Mouse (Mus musculus) limb, embryonic 12.5 days (tissue): ENCODE data around the gene Pcbp1. TPM values are rescaled to one million over a fixed set of nuclear protein-coding genes. Genes with fewer than 3 reads are reported as not detected.
A peak's percentile ranks its signal among the peaks of the same experiment; 100 is the strongest.
"Not testable (repeated sequence)": the region's sequence is repeated elsewhere in the genome, so short reads cannot be mapped to it uniquely, and the experiment has no call there.

Experiments used
- ATAC-seq: fragments of 200-750 bp; cut with Nextera tagmentation; 2 replicates; pipeline ENCODE4 v1.8.0; 2017; ENCODE audit warnings: low read depth, moderate TSS enrichment; ENCODE audit not compliant: insufficient number of reproducible peaks, insufficient read depth, low FRiP score, low TSS enrichment
- H3K27ac ChIP-seq: fragments of 300-500 bp; sonication (generic); 2 replicates; pipeline ENCODE4 v1.5.1; 2016; ENCODE audit warnings: mild to moderate bottlenecking, moderate library complexity
- H3K27me3 ChIP-seq: fragments of 300-500 bp; sonication (generic); 2 replicates; pipeline ENCODE4 v1.6.1; 2016; ENCODE audit warnings: mild to moderate bottlenecking, moderate library complexity
- H3K36me3 ChIP-seq: fragments of 300-500 bp; sonication (generic); 2 replicates; pipeline ENCODE4 v1.6.1; 2016; ENCODE audit warnings: mild to moderate bottlenecking, moderate library complexity
- H3K4me1 ChIP-seq: fragments of 300-500 bp; sonication (generic); replicated peaks from 2 replicates; pipeline ENCODE4 v1.6.1; 2016
- H3K4me2 ChIP-seq: fragments of 300-500 bp; sonication (generic); 2 replicates; pipeline ENCODE4 v1.6.1; 2016; ENCODE audit warnings: mild to moderate bottlenecking, moderate library complexity
- H3K4me3 ChIP-seq: fragments of 300-500 bp; sonication (generic); replicated peaks from 2 replicates; pipeline ENCODE4 v1.5.1; 2016; ENCODE audit warnings: mild to moderate bottlenecking
- H3K9ac ChIP-seq: fragments of 300-500 bp; sonication (generic); replicated peaks from 2 replicates; pipeline ENCODE4 v1.6.1; 2016; ENCODE audit warnings: mild to moderate bottlenecking, moderate library complexity
- H3K9me3 ChIP-seq: fragments of 300-500 bp; sonication (generic); 2 replicates; pipeline ENCODE4 v1.6.1; 2016; ENCODE audit warnings: mild to moderate bottlenecking, moderate library complexity
- WGBS: fragments of 180-500 bp; shearing (Covaris S2); methylation state at CpG from one replicate; pipeline ENCODE4 v1.1.7; 2016; 5-methylcytosine and 5-hydroxymethylcytosine counted together
- polyA plus RNA-seq: library from polyadenylated mRNA; unstranded; fragments of >200 nt; fragmentation: Nextera tagmentation; extraction: Ambion mirVana; gene quantifications from 2 replicates; pipeline ENCODE4 v1.2.1, GENCODE M21; 2016

Gene Pcbp1
- polyA plus RNA-seq, 1 experiment from 2014 or later: 583 TPM

DNA sequence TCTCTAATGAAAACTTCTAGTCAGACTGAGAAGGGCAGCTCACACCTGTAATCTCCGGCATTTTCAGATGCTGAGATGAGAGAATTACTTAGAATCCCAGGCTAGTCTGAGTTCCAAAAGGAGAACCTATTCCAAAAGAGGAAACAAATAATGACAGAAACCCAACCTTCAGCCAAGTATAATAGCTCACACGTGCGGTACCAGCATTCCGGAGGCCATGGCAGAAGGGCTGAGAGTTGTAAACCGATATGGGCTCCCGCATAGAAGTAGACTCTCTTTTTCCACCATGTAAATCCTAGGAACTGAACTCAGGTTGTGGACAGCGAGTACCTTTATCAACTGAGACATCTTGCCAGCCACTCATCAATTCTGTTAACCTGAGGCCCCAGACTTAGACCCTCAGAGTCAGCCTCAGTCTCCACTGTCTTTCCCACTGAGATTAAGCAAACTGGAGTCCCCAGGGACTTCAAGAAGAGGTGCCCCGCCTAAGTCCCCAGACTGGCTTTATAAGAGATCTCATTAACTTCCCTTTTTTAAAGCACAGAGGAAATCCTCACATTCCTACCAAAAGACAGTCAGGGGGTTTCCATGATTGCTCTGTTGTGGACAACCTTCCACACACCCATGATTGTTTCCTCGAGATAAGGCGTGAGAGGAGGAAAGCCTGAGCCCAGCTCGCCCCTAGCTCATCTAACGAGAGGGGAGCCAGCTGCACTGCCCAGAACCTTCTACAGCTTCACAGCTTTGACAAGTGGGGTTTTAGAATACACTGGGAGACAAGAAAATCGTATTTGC is 32.5 kb downstream of the Pcbp1 start:
- Histone ChIP-seq H3K36me3 (no peaks in the 10 kb centered on the region), H3K4me1 (peaks cover 35% of the 10 kb centered on the region), H3K4me3 (no peak overlapping the region), H3K9ac (no peak overlapping the region), H3K4me2 (no peak overlapping the region), H3K27me3 (no peaks in the 10 kb centered on the region), H3K9me3 (no peaks in the 10 kb centered on the region; the same call in 1 of the 2 replicates), H3K27ac (peak overlapping the region; percentile 41; the same call in 1 of the 2 replicates)
- ATAC-seq: no peak
- WGBS: 66% methylated on average over 13 of the region's 13 CpGs

DNA sequence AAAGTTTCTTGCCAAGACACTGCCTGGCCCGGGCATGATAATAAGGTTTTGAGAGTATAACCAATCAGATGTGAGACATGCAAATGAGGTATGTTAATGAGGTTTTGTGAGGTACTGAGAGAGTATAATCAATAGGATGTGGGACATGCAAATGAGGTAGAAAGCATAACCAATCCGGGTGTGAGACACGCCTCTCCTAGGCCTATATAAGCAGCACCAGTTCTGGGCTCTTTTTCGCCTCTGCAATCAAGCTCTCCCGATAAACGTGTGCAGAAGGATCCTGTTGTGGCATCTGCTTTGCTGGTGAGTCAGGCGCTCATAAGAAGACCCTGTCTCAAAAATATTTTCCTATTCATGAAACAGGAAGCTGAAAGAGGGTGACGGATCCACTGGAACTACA is 35.7 kb downstream of the Pcbp1 start:
- not testable (repeated sequence) for ATAC-seq, H3K27ac ChIP-seq, H3K9ac ChIP-seq, H3K4me2 ChIP-seq, H3K36me3 ChIP-seq, H3K9me3 ChIP-seq, H3K27me3 ChIP-seq, H3K4me3 ChIP-seq
- WGBS: 92% methylated on average over 8 of the region's 8 CpGs
- peaks cover 24% of the 10 kb centered on the region for H3K4me1 ChIP-seq

DNA sequence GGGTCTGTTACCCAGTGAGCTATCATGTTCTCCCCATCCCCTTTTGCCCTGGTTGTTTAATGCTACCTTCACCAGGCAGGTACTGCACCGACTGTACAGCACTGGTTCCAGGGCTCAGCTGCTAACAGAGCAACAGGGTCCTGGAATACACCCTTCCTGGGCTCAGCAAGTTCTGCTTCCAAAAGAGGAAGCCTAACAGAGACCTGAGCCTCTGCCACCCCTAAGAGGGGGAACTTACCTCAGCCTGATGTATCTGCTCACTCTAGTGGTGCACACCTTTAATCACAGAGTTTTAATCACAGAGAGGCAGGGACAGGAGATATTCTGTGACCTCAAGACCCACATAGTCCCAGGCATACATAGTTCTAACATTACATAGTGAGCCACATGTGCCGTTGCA is 36.2 kb downstream of the Pcbp1 start:
- H3K4me3 ChIP-seq: no peak overlapping the region
- H3K9ac ChIP-seq: no peak overlapping the region
- 90% methylated on average over 2 of the region's 2 CpGs for WGBS
- no peak overlapping the region for H3K27ac ChIP-seq
- H3K9me3 ChIP-seq: no peaks in the 10 kb centered on the region; the same call in 1 of the 2 replicates
- ATAC-seq: no peak
- peaks cover 24% of the 10 kb centered on the region for H3K4me1 ChIP-seq
- H3K36me3 ChIP-seq: no peaks in the 10 kb centered on the region
- H3K4me2 ChIP-seq: no peak overlapping the region
- no peaks in the 10 kb centered on the region for H3K27me3 ChIP-seq

DNA sequence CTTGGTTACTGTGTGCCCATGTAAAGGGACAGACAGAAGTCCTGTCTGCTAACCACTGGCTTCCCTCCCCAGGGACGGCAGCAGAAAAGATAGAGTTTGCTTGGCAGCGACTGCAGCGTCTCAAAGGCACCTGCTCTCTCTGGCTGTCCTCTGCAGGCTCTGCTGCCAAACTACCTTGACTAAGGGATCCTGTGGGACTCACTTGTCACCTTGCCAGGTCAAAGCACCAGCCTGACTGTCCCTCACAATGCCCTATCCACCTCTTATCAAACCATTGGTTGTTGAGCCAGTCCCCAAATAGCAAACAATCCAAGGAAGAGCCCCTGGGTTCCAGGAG is 38.0 kb downstream of the Pcbp1 start:
- Histone ChIP-seq H3K4me2 (peak overlapping the region; percentile 27; the same call in 1 of the 2 replicates), H3K9me3 (no peaks in the 10 kb centered on the region), H3K4me1 (peaks cover 19% of the 10 kb centered on the region), H3K27me3 (no peaks in the 10 kb centered on the region), H3K36me3 (no peaks in the 10 kb centered on the region), H3K9ac (peak overlapping the region; percentile 55; the same call in 1 of the 2 replicates), H3K27ac (peak overlapping the region; percentile 96), H3K4me3 (no peak overlapping the region)
- ATAC-seq: no peak
- WGBS: 56% methylated on average over 3 of the region's 3 CpGs

DNA sequence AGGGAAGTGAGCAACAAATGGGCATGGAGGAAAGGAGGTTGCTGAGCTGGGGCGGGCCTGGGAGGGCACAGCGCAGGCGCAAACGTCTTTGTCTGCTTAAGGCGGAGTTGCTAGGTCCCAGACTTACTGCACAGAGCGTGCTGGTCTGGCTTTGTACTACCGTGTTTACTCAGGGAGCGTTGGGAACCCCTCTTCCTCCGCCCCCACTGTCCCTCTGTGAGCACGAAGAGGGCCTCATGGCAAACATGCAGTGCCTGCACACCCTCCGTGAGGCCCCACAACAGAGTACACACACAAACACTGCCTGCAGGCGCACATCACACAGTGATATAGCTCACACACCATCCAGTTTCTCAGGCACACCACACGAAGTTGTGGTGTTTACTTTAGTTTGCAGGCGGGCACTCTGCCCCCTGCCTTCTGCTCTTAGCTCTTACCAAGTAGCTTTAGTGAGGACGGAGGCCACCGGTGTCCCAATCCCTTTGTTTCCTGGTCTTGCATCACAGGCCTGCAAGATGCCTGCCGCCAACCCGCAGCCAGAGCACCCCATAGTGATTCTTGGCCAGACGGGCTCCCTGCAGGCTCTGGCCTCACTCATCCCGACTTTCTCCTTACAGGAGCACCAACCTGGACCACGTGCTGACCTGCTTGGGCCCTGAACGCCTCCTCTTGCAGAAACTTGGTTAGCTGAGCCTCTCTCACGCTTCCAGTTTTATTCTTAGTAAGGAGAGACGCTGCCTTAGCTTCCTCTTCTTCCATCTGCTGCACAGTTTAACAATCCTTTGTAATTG is 38.6 kb downstream of the Pcbp1 start:
- WGBS: 12% methylated on average over 24 of the region's 24 CpGs
- peak; percentile 83; the same call in 1 of the 2 replicates for ATAC-seq
- Histone ChIP-seq H3K9ac (peak overlapping the region; percentile 55; the same call in 1 of the 2 replicates), H3K27me3 (no peaks in the 10 kb centered on the region), H3K4me2 (peak overlapping the region; percentile 27), H3K4me3 (peak overlapping the region; percentile 6; the same call in 1 of the 2 replicates), H3K4me1 (peaks cover 19% of the 10 kb centered on the region), H3K9me3 (no peaks in the 10 kb centered on the region), H3K27ac (peak overlapping the region; percentile 96), H3K36me3 (no peaks in the 10 kb centered on the region)

DNA sequence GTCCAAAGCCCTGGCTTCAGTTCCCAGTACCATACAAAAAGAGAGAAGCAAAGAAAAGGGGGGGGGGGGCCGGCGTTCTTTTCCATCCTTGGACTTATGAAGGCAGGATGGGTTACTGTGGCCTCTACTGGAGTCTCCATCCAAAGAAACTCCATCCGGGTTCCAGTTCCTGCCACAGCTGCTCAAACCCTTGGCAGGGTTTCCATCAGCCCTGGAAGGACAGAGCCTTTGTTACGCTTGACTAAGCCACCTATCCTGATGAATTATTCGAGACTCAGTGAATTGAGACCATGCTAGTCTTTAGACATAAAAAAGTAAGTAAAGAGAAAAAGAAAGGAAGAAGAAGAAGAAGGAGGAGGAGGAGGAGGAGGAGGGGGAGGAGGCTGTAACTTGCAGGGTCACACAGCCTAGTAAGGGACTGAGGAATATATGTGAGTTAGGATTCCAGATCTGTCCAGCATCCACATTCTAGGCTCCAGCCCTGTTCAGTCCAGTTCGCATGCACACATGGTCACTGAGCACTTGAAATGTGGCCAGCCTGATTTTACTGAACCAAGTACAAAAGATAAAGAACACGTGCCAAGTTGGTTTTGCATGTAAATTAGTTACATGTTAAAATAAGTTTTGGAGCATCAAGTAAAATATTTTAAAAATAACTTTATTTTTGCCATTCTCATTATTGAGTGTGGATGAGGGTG is 40.0 kb downstream of the Pcbp1 start:
- Histone ChIP-seq H3K9ac (no peak overlapping the region), H3K4me3 (no peak overlapping the region), H3K27me3 (no peaks in the 10 kb centered on the region), H3K36me3 (no peaks in the 10 kb centered on the region), H3K4me2 (no peak overlapping the region), H3K9me3 (no peaks in the 10 kb centered on the region), H3K4me1 (peaks cover 28% of the 10 kb centered on the region), H3K27ac (no peak overlapping the region)
- 86% methylated on average over 5 of the region's 7 CpGs for WGBS
- no peak for ATAC-seq

DNA sequence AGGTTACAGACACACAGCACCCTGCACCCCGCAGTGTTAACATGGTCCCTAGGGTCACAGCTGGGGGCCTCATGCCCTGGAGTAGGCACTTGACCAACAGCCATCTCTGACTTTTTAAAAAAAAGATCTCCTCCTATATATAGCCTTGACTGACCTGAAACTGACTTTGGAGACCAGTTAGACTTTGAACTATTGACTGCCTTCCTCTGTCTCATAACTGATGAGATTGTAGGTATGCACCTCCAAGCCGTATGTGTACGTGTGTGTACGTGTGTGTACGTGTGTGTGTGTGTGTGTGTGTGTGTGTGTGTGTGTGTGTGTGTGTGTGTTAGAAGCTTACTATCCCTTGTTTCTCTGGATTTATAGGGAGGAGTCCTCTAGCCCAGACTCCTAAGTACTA is 44.2 kb downstream of the Pcbp1 start:
- 87% methylated on average over 5 of the region's 5 CpGs for WGBS
- Histone ChIP-seq H3K27ac (peak overlapping the region; percentile 97; the same call in 1 of the 2 replicates), H3K9ac (no peak overlapping the region)

DNA sequence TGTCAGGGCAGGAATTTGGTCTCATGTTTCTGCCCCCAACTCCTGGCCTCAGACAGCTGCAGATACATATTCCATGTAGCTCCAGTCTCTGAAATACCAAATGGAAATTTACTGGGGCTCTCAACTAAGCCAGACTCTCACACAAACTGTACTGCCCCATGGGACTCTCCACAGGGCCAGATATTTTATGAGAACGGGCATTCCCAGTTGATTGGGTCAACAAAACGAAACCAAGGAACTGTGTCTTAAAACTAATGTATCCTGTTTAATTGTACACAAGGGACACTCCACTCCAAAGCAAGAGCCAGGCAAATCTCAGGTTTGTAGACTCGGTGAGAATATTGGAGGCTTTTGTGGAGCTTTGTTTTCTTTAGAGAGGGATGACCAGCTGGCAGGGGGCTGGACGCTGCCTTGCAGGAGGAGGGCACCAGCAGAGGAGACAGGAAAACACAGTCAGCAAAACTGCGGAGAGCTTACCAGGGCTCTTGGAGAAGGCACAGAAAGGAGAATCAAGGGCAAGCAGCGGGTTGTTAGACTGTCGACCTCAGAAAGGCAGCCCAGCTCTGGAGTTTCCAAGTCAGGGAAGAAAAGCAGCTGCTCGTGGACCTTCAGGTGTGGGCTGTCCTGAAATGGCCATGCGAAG is 45.8 kb downstream of the Pcbp1 start:
- Histone ChIP-seq H3K4me1 (peaks cover 52% of the 10 kb centered on the region), H3K36me3 (no peaks in the 10 kb centered on the region), H3K27me3 (no peaks in the 10 kb centered on the region), H3K9me3 (no peaks in the 10 kb centered on the region), H3K27ac (peak overlapping the region; percentile 97), H3K4me2 (peak overlapping the region; percentile 44), H3K9ac (0 out of 2 replicates have a peak overlapping the region, but pooled peaks have one; percentile 18), H3K4me3 (peak overlapping the region; percentile 14)
- 17% methylated on average over 9 of the region's 9 CpGs for WGBS
- peak; percentile 79 for ATAC-seq

More for the DNA sequence above, 44.2 kb downstream of the Pcbp1 start:
- H3K36me3 ChIP-seq: no peaks in the 10 kb centered on the region
- no peaks in the 10 kb centered on the region for H3K27me3 ChIP-seq
- H3K4me2 ChIP-seq: 0 out of 2 replicates have a peak overlapping the region, but pooled peaks have one; percentile 44
- no peak for ATAC-seq
- peaks cover 53% of the 10 kb centered on the region for H3K4me1 ChIP-seq
- no peaks in the 10 kb centered on the region for H3K9me3 ChIP-seq
- H3K4me3 ChIP-seq: no peak overlapping the region

DNA sequence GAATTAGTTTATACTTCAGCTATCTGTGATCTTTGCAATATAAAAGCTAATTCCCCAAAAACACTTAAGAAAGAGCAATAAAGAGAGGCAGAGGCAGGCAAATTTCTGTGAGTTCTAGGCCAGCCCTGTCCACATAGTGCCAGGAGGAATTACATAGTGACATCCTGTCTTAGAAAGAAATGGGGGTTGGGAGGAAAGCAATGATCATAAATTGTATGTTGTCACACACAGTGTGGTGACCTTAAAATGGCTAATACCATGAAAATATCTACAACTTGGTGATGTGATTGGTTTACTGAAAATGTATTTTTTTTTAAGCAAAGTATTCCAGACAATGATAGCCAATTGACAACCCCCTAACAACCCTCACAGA is 46.3 kb downstream of the Pcbp1 start:
- H3K4me1 ChIP-seq: peaks cover 52% of the 10 kb centered on the region
- H3K4me3 ChIP-seq: no peak overlapping the region
- no peaks in the 10 kb centered on the region for H3K27me3 ChIP-seq
- no peak overlapping the region for H3K9ac ChIP-seq
- peak overlapping the region; percentile 44 for H3K4me2 ChIP-seq
- H3K9me3 ChIP-seq: no peaks in the 10 kb centered on the region
- no peaks in the 10 kb centered on the region for H3K36me3 ChIP-seq
- peak overlapping the region; percentile 97 for H3K27ac ChIP-seq
- peak; percentile 26; the same call in 1 of the 2 replicates for ATAC-seq

DNA sequence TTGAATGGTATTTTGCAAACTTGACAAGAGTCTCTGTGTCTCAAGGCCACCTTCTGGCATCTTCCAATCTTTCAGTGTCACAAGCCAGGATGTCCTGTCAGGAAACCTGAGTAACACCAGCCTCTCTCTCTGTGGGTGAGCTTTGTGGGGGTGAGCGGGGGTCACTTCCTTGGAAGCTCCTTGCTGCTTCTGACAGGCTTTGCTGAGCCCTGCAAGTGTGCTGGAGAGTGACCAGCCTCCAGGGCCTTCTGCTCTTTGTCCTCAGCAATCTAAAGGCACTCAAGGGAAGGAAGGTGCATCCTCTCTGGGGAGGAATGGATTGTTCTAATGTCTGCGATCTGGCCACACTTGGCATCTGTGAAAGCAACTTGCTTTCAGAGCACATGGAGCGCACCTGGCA is 46.8 kb downstream of the Pcbp1 start:
- 56% methylated on average over 3 of the region's 3 CpGs for WGBS
- Histone ChIP-seq H3K27ac (peak overlapping the region; percentile 97), H3K4me1 (peaks cover 50% of the 10 kb centered on the region), H3K36me3 (no peaks in the 10 kb centered on the region), H3K4me2 (peak overlapping the region; percentile 44), H3K9me3 (no peaks in the 10 kb centered on the region), H3K27me3 (no peaks in the 10 kb centered on the region), H3K4me3 (no peak overlapping the region), H3K9ac (peak overlapping the region; percentile 5; the same call in 1 of the 2 replicates)
- ATAC-seq: no peak
